Mouse (Mus musculus): ENCODE results near the gene Mapk3. TPM values are rescaled to one million over a fixed set of nuclear protein-coding genes. Genes with fewer than 3 reads are reported as not detected.
"Not testable (repeated sequence)": the region's sequence is repeated elsewhere in the genome, so short reads cannot be mapped to it uniquely, and the experiment has no call there.

Gene Mapk3
- polyA plus RNA-seq (2016; fragmentation: Nextera tagmentation; extraction: Ambion mirVana) = 56.1 and 58.0 TPM in 2 replicates

- Histone ChIP-seq H3K4me2 (replicated peaks) (peak within 1 kb of the TSS; percentile 88), H3K9me3 (no peaks in the 10 kb centered on the region), H3K4me3 (peak within 1 kb of the TSS; percentile 70), H3K36me3 (peaks cover 10% of the 10 kb centered on the region), H3K27me3 (no peaks in the 10 kb centered on the region), H3K4me1 (peaks cover 32% of the 10 kb centered on the region), H3K27ac (replicated peaks) (peak within 1 kb of the TSS; percentile 80), H3K9ac (replicated peaks) (peak within 1 kb of the TSS; percentile 78)
- 0% methylated on average over 22 of the region's 38 CpGs for WGBS
- ATAC-seq (ENCODE audit: low FRiP score, low read depth) = peak; percentile 81
Measured at GRCm38 (mm10) chr7:126759050-126759671, at the start of gene Mapk3. Gene Mapk3 (plus strand): TSS chr7:126759601.

GRCm38 (mm10) chr7:126710266-126710665 lies 49.1 kb upstream of the Mapk3 start:
- Histone ChIP-seq H3K27ac (replicated peaks) (no peak overlapping the region), H3K27me3 (peaks cover 10% of the 10 kb centered on the region; the same call in 1 of the 2 replicates), H3K9me3 (no peaks in the 10 kb centered on the region), H3K4me3 (no peak overlapping the region), H3K36me3 (no peaks in the 10 kb centered on the region), H3K4me1 (peaks cover under 1% of the 10 kb centered on the region; the same call in 1 of the 2 replicates), H3K9ac (replicated peaks) (no peak overlapping the region), H3K4me2 (replicated peaks) (no peak overlapping the region)
- WGBS = 82% methylated on average over 3 of the region's 4 CpGs
- no peak for ATAC-seq (ENCODE audit: low FRiP score, low read depth)

- Histone ChIP-seq H3K27me3 (no peaks in the 10 kb centered on the region), H3K4me1 (no peaks in the 10 kb centered on the region), H3K4me3 (no peak overlapping the region), H3K36me3 (no peaks in the 10 kb centered on the region), H3K9ac (replicated peaks) (no peak overlapping the region), H3K9me3 (no peaks in the 10 kb centered on the region), H3K4me2 (replicated peaks) (no peak overlapping the region), H3K27ac (replicated peaks) (no peak overlapping the region)
- 85% methylated on average over 3 of the region's 3 CpGs for WGBS
- no peak for ATAC-seq (ENCODE audit: low FRiP score, low read depth)
Measured at GRCm38 (mm10) chr7:126711910-126712309, 47.5 kb upstream of the Mapk3 start.

GRCm38 (mm10) chr7:126715679-126716078 lies 43.7 kb upstream of the Mapk3 start:
- WGBS = 85% methylated on average over 4 of the region's 4 CpGs
- Histone ChIP-seq H3K27ac (replicated peaks) (no peak overlapping the region), H3K4me1 (no peaks in the 10 kb centered on the region), H3K36me3 (no peaks in the 10 kb centered on the region), H3K9ac (replicated peaks) (no peak overlapping the region), H3K27me3 (no peaks in the 10 kb centered on the region), H3K9me3 (0 out of 2 replicates have a peak, but pooled peaks cover 4% of the 10 kb centered on the region), H3K4me3 (no peak overlapping the region), H3K4me2 (replicated peaks) (no peak overlapping the region)
- no peak for ATAC-seq (ENCODE audit: low FRiP score, low read depth)

GRCm38 (mm10) chr7:126717566-126717965 lies 41.8 kb upstream of the Mapk3 start:
- no peak overlapping the region for H3K9ac ChIP-seq (replicated peaks)
- no peaks in the 10 kb centered on the region for H3K36me3 ChIP-seq
- 84% methylated on average over 3 of the region's 3 CpGs for WGBS
- no peak overlapping the region for H3K4me2 ChIP-seq (replicated peaks)
- H3K4me1 ChIP-seq = no peaks in the 10 kb centered on the region
- ATAC-seq (ENCODE audit: low FRiP score, low read depth) = no peak
- H3K27ac ChIP-seq (replicated peaks) = no peak overlapping the region
- no peak overlapping the region for H3K4me3 ChIP-seq
- 0 out of 2 replicates have a peak, but pooled peaks cover 7% of the 10 kb centered on the region for H3K9me3 ChIP-seq
- H3K27me3 ChIP-seq = no peaks in the 10 kb centered on the region

- Histone ChIP-seq H3K4me1 (no peaks in the 10 kb centered on the region), H3K27ac (replicated peaks) (no peak overlapping the region), H3K4me2 (replicated peaks) (no peak overlapping the region), H3K4me3 (no peak overlapping the region), H3K27me3 (0 out of 2 replicates have a peak, but pooled peaks cover under 1% of the 10 kb centered on the region), H3K36me3 (no peaks in the 10 kb centered on the region), H3K9me3 (0 out of 2 replicates have a peak, but pooled peaks cover 7% of the 10 kb centered on the region), H3K9ac (replicated peaks) (no peak overlapping the region)
- WGBS = 95% methylated on average over 5 of the region's 5 CpGs
- ATAC-seq (ENCODE audit: low FRiP score, low read depth) = no peak
Measured at GRCm38 (mm10) chr7:126718787-126719337, 40.5 kb upstream of the Mapk3 start.

- H3K4me1 ChIP-seq = no peaks in the 10 kb centered on the region
- H3K9me3 ChIP-seq = 0 out of 2 replicates have a peak, but pooled peaks cover 7% of the 10 kb centered on the region
- ATAC-seq (ENCODE audit: low FRiP score, low read depth) = no peak
- WGBS = 93% methylated on average over 13 of the region's 13 CpGs
- H3K36me3 ChIP-seq = no peaks in the 10 kb centered on the region
- no peak overlapping the region for H3K27ac ChIP-seq (replicated peaks)
- no peak overlapping the region for H3K9ac ChIP-seq (replicated peaks)
- H3K4me2 ChIP-seq (replicated peaks) = no peak overlapping the region
- H3K4me3 ChIP-seq = no peak overlapping the region
- 0 out of 2 replicates have a peak, but pooled peaks cover 3% of the 10 kb centered on the region for H3K27me3 ChIP-seq
Measured at GRCm38 (mm10) chr7:126721635-126722034, 37.8 kb upstream of the Mapk3 start.

GRCm38 (mm10) chr7:126725077-126725476 lies 34.3 kb upstream of the Mapk3 start:
- H3K36me3 ChIP-seq = no peaks in the 10 kb centered on the region
- H3K27me3 ChIP-seq = 0 out of 2 replicates have a peak, but pooled peaks cover 3% of the 10 kb centered on the region
- 0 out of 2 replicates have a peak, but pooled peaks cover 3% of the 10 kb centered on the region for H3K9me3 ChIP-seq
- no peak overlapping the region for H3K4me2 ChIP-seq (replicated peaks)
- no peaks in the 10 kb centered on the region for H3K4me1 ChIP-seq
- no peak overlapping the region for H3K4me3 ChIP-seq
- H3K27ac ChIP-seq (replicated peaks) = no peak overlapping the region
- no peak for ATAC-seq (ENCODE audit: low FRiP score, low read depth)
- WGBS = 73% methylated on average over 3 of the region's 3 CpGs
- H3K9ac ChIP-seq (replicated peaks) = no peak overlapping the region

GRCm38 (mm10) chr7:126725667-126726066 lies 33.7 kb upstream of the Mapk3 start:
- Histone ChIP-seq H3K4me1 (no peaks in the 10 kb centered on the region), H3K27me3 (0 out of 2 replicates have a peak, but pooled peaks cover 3% of the 10 kb centered on the region), H3K36me3 (no peaks in the 10 kb centered on the region), H3K9ac (replicated peaks) (no peak overlapping the region), H3K4me3 (no peak overlapping the region), H3K4me2 (replicated peaks) (no peak overlapping the region), H3K27ac (replicated peaks) (no peak overlapping the region), H3K9me3 (0 out of 2 replicates have a peak, but pooled peaks cover 3% of the 10 kb centered on the region)
- ATAC-seq (ENCODE audit: low FRiP score, low read depth) = no peak
- WGBS = 88% methylated on average over 5 of the region's 5 CpGs

GRCm38 (mm10) chr7:126730256-126730789 lies 29.1 kb upstream of the Mapk3 start:
- not testable (repeated sequence) for H3K9ac ChIP-seq (replicated peaks); H3K9me3 ChIP-seq; H3K27ac ChIP-seq (replicated peaks); H3K4me3 ChIP-seq; H3K4me2 ChIP-seq (replicated peaks); H3K36me3 ChIP-seq; ATAC-seq (ENCODE audit: low FRiP score, low read depth); H3K27me3 ChIP-seq; H3K4me1 ChIP-seq
- WGBS = 92% methylated on average over 4 of the region's 4 CpGs

- H3K27ac ChIP-seq (replicated peaks) = no peak overlapping the region
- no peak overlapping the region for H3K4me3 ChIP-seq
- no peaks in the 10 kb centered on the region for H3K36me3 ChIP-seq
- no peaks in the 10 kb centered on the region for H3K27me3 ChIP-seq
- no peaks in the 10 kb centered on the region for H3K9me3 ChIP-seq
- 86% methylated on average over 8 of the region's 8 CpGs for WGBS
- H3K4me1 ChIP-seq = peaks cover 3% of the 10 kb centered on the region; the same call in 1 of the 2 replicates
- H3K9ac ChIP-seq (replicated peaks) = no peak overlapping the region
- no peak for ATAC-seq (ENCODE audit: low FRiP score, low read depth)
- H3K4me2 ChIP-seq (replicated peaks) = no peak overlapping the region
Measured at GRCm38 (mm10) chr7:126736122-126736521, 23.3 kb upstream of the Mapk3 start.

GRCm38 (mm10) chr7:126739551-126739950 lies 19.9 kb upstream of the Mapk3 start:
- H3K9ac ChIP-seq (replicated peaks) = no peak overlapping the region
- ATAC-seq (ENCODE audit: low FRiP score, low read depth) = no peak
- 87% methylated on average over 17 of the region's 17 CpGs for WGBS

More at GRCm38 (mm10) chr7:126739551-126739950, 19.9 kb upstream of the Mapk3 start:
- Histone ChIP-seq H3K4me1 (peaks cover 3% of the 10 kb centered on the region; the same call in 1 of the 2 replicates), H3K36me3 (no peaks in the 10 kb centered on the region), H3K4me3 (no peak overlapping the region), H3K27ac (replicated peaks) (no peak overlapping the region), H3K4me2 (replicated peaks) (no peak overlapping the region), H3K27me3 (no peaks in the 10 kb centered on the region), H3K9me3 (no peaks in the 10 kb centered on the region)
